Mouse (Mus musculus): ENCODE data around the gene Rpp25l. TPM values are rescaled to one million over a fixed set of nuclear protein-coding genes. Genes with fewer than 3 reads are reported as not detected.

The Rpp25l gene
- total and polyA plus RNA-seq, 3 experiments = 52.0 to 63.5 TPM; not detected in 1

GRCm38 (mm10) chr4:41714276-41714675, 942 bp upstream of the Rpp25l start:
- Histone ChIP-seq H3K36me3 (ENCODE audit: control insufficient read depth in 1 of 2, insufficient read depth in 2 of 2, low read length in 2 of 2) (no peaks in the 10 kb centered on the region; a peak in 1 of 4 replicates), H3K9me3 (replicated peaks; ENCODE audit: insufficient read depth, low read length) (no peaks in the 10 kb centered on the region), H3K9ac (ENCODE audit: control insufficient read depth, low read depth, low read length, poor library complexity, severe bottlenecking) (no peak overlapping the region; the same call in 1 of the 2 replicates), H3K79me2 (ENCODE audit: control insufficient read depth, insufficient read depth, low read length, poor library complexity) (peaks cover 19% of the 10 kb centered on the region), H3K4me3 (ENCODE audit: control insufficient read depth in 1 of 2, insufficient read depth in 1 of 2, low read depth in 2 of 2, low read length in 2 of 2) (peak overlapping the region; percentile 90 to 97; a peak in 2 of 4 replicates), H3K27me3 (ENCODE audit: control insufficient read depth in 1 of 2, insufficient read depth in 2 of 2, low read length in 2 of 2) (no peaks in the 10 kb centered on the region), H3K4me1 (ENCODE audit: control insufficient read depth in 1 of 2, insufficient read depth in 2 of 2, low read length in 2 of 2) (peaks cover 0 to 10% of the 10 kb centered on the region in 2 experiments; a peak in 2 of 4 replicates), H3K27ac (ENCODE audit: control insufficient read depth, low read depth, low read length) (no peak overlapping the region)
- TF ChIP-seq CTCF (IDR thresholded peaks at IDR 0.05 in 2 of 3, conservative IDR thresholded peaks at IDR 0.05 in 1 of 3; ENCODE audit: control insufficient read depth in 1 of 3, insufficient read depth in 1 of 3, low read depth in 2 of 3, low read length in 3 of 3, poor library complexity in 1 of 3, severe bottlenecking in 1 of 3) (peak; percentile 79 to 84 (median 81)), USF2 (IDR thresholded peaks at IDR 0.05; ENCODE audit: borderline replicate concordance in 1 of 2, insufficient read depth in 1 of 2, low read depth in 1 of 2, low read length in 2 of 2) (no peak), CHD2 (IDR thresholded peaks at IDR 0.05; ENCODE audit: low read length) (no peak), MYC (IDR thresholded peaks at IDR 0.05; ENCODE audit: low read depth, low read length) (0 out of 2 replicates have a peak, but pooled peaks have one; percentile 36), MEF2A (IDR thresholded peaks at IDR 0.05; ENCODE audit: extremely low read depth, insufficient replicate concordance, low read depth, low read length, poor library complexity, severe bottlenecking) (no peak), SMC3 (IDR thresholded peaks at IDR 0.05; ENCODE audit: low read depth, low read length) (peak; percentile 62), POLR2A (IDR thresholded peaks at IDR 0.05; ENCODE audit: control insufficient read depth in 1 of 2, insufficient read depth in 1 of 2, low read depth in 1 of 2, low read length in 2 of 2, poor library complexity in 1 of 2) (no peak), UBTF (IDR thresholded peaks at IDR 0.05; ENCODE audit: borderline replicate concordance, insufficient read depth, low read depth, low read length) (no peak), TBP (IDR thresholded peaks at IDR 0.05; ENCODE audit: low read depth, low read length) (no peak), EP300 (IDR thresholded peaks at IDR 0.05; ENCODE audit: low read depth in 1 of 2, low read length in 2 of 2) (no peak), SIN3A (IDR thresholded peaks at IDR 0.05; ENCODE audit: low read length) (peak; percentile 36; the same call in 1 of the 2 replicates), CHD1 (IDR thresholded peaks at IDR 0.05; ENCODE audit: low read depth, low read length) (no peak), HCFC1 (IDR thresholded peaks at IDR 0.05; ENCODE audit: low read depth, low read length) (peak; percentile 26; the same call in 1 of the 2 replicates), RAD21 (IDR thresholded peaks at IDR 0.05; ENCODE audit: low read depth, low read length) (peak; percentile 36), MYB (IDR thresholded peaks at IDR 0.05; ENCODE audit: low read depth, low read length) (no peak)
- peak; percentile 77 for DNase-seq (ENCODE audit: low read depth, low spot score)

DNA sequence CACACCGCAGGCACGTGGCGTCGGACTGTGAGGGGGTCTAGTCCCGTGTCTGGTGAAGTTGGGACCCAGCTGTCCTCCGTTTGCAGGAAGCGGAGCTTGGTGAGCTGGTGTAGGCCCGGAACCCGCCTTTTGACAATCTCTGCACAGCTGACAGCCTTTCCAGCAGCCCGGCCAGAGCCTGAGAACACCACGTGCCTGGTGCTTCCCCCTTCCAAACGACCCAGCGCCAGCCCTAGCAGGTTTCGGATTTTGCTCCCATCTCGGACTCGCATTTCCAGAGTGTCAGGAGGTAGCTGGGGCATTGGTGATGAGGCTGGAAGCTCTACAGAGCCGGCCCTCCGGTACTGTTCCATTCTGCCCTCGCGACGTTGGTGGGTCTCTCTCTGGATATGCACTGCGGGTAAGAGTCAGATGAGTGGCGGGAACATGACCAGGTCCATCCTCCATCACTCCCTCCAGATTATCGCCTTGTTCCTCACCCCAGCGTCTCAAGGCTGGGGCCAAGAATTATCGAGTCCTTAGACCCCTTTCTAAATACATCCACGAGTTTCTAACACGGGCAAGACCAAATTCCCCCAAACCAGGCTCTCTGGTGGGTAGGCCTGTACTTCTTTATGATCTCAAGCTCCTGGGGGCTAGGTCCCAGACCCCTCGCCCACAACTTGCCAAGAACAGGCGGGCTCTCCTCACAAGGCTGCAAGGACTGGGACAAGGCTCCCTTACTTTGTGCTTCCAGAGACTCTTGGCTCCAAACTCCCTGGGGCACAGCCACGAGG, 725 bp downstream of the Rpp25l start:
- peak overlapping the region; percentile 90 to 97 for H3K4me3 ChIP-seq (ENCODE audit: control insufficient read depth in 1 of 2, insufficient read depth in 1 of 2, low read depth in 2 of 2, low read length in 2 of 2)
- peak overlapping the region; percentile 61 for H3K27ac ChIP-seq (ENCODE audit: control insufficient read depth, low read depth, low read length)
- H3K79me2 ChIP-seq (ENCODE audit: control insufficient read depth, insufficient read depth, low read length, poor library complexity) = peaks cover 19% of the 10 kb centered on the region
- DNase-seq (ENCODE audit: low read depth, low spot score) = no peak
- no peaks in the 10 kb centered on the region; a peak in 1 of 4 replicates for H3K36me3 ChIP-seq (ENCODE audit: control insufficient read depth in 1 of 2, insufficient read depth in 2 of 2, low read length in 2 of 2)
- H3K9me3 ChIP-seq (replicated peaks; ENCODE audit: insufficient read depth, low read length) = no peaks in the 10 kb centered on the region
- TF ChIP-seq HCFC1 (IDR thresholded peaks at IDR 0.05; ENCODE audit: low read depth, low read length) (no peak), USF1 (IDR thresholded peaks at IDR 0.05; ENCODE audit: low read depth, low read length) (no peak), CHD2 (IDR thresholded peaks at IDR 0.05; ENCODE audit: low read length) (no peak), ZNF384 (IDR thresholded peaks at IDR 0.05; ENCODE audit: low read depth, low read length) (no peak), MYB (IDR thresholded peaks at IDR 0.05; ENCODE audit: low read depth, low read length) (no peak), MYC (IDR thresholded peaks at IDR 0.05; ENCODE audit: low read depth, low read length) (no peak), EP300 (IDR thresholded peaks at IDR 0.05; ENCODE audit: low read depth in 1 of 2, low read length in 2 of 2) (no peak)
- peaks cover 0 to 10% of the 10 kb centered on the region in 2 experiments; a peak in 2 of 4 replicates for H3K4me1 ChIP-seq (ENCODE audit: control insufficient read depth in 1 of 2, insufficient read depth in 2 of 2, low read length in 2 of 2)
- H3K27me3 ChIP-seq (ENCODE audit: control insufficient read depth in 1 of 2, insufficient read depth in 2 of 2, low read length in 2 of 2) = no peaks in the 10 kb centered on the region
- H3K9ac ChIP-seq (ENCODE audit: control insufficient read depth, low read depth, low read length, poor library complexity, severe bottlenecking) = peak overlapping the region; percentile 96

Data from MEL (cell line).